Mouse (Mus musculus): ENCODE measurements around the gene Olr1.

The Olr1 gene

DNA sequence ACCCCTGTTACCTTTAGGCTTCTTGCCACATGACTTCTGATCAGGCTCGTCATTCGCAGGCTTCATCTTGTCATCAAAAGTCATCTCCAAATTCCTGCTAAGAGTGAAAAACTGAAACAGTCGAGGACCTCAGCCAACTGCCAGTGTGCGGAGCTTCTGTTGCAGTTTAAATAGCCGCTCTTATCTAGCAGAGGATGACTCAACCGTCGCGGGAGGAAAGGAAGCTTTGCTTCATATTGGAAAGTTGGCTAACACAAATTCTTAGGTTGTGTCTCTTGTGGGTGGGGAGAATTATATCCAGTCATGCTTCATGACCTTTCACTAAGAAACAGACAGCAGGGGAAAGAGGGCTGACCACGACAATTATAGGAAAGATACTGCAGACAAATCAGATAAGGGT, at the start of gene Olr1:
Gene Olr1, minus strand, starts transcription at position 142 of the 400 bp plus-strand sequence.
- in situ Hi-C loops (cut with MboI; ENCODE audit: unreplicated experiment in 2 of 2) = loop anchor here (25.0 kb wide), 2 partner anchors 670 to 920 kb away; partner anchors contain the start of genes A2ml1 (in 2 of the 2), Gm44511 (in 1 of the 2) and Klrb1b (in 1 of the 2)

- in situ Hi-C loops (cut with MboI; ENCODE audit: unreplicated experiment in 2 of 2) = loop anchor here in 1 of 2 experiments (5.0 to 25.0 kb wide), 2 partner anchors 161 to 711 kb away; partner anchors contain the start of genes Clec12b, Gm44511 and Klrb1b
These were observed 41.0 kb upstream of the Olr1 start for GRCm38 (mm10) chr6:129548009-129548408.

GRCm38 (mm10) chr6:129547277-129547676, 40.3 kb upstream of the Olr1 start:
- in situ Hi-C loops (cut with MboI; ENCODE audit: unreplicated experiment in 2 of 2) = loop anchor here in 1 of 2 experiments (5.0 to 25.0 kb wide), 2 partner anchors 160 to 710 kb away; partner anchors contain the start of genes Clec12b, Gm44511 and Klrb1b

DNA sequence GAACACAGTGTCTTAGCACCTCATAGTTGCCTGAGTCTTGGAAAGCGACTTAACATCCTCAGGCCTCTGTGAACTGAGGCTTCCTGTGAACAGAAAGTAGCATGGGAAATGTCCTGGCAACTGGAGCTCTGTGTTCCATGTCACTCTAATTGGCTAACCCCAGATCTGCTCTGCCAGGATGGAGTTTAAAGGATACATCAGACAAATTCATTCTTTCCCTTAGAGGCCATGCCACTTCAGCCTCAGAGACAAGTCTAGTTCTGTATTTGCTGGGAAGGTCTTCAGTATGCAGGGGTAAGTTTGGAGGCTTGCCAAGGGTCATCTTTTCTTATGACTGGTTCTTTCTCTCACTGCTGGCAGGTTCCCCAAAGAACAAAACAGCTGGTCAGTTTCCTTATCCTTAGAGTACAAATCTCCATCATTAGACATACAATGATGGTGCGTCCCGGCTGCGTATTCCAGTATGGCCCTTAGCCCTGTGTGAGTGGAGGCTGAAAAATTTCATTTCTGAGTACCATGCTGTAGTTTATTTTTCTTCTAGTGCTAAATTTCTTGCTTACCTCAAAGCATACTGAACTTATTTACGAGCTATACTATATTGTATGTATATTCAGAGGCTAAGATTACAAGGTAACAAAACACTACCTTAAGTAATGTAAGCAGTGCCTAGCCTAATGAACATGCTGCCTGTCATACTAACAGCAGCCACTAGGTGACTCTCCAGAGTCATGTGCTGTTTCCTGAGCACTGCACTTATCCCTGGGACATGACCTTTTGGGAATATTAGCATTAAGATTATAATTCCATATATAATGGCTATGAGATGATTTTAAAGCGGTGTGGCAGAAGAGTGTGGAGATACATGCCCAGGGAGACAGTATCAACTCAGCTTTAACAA, 37.0 kb upstream of the Olr1 start:
- in situ Hi-C loops (cut with MboI; ENCODE audit: unreplicated experiment in 2 of 2) = loop anchor here in 1 of 2 experiments (25.0 kb wide), 1 partner anchor 707 kb away; the partner anchor contains the start of genes Gm44511 and Klrb1b

- in situ Hi-C loops (cut with MboI; ENCODE audit: unreplicated experiment in 2 of 2) = loop anchor here in 1 of 2 experiments (25.0 kb wide), 1 partner anchor 705 kb away; the partner anchor contains the start of genes Gm44511 and Klrb1b
These were observed 35.6 kb upstream of the Olr1 start for GRCm38 (mm10) chr6:129542540-129542939.

DNA sequence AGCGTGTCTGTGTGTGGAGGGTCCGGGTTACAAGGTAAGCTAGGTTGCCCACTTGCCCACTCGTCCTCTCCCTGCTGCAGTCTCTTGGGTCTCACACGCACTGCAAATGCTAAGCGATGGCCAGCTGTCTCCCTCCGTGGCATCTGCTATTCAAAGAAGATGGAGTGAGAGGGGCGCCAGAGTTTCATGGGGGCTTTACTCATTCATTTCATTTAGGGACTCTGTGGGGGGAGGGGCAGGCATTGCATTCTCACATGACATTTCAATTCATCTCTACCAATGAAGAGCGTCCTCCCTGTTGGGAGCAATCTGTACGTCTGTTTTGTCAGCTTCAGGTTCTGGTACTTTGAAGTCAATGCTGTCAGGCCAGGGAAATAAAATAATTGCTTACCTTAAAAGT, 35.0 kb upstream of the Olr1 start:
- in situ Hi-C loops (cut with MboI; ENCODE audit: unreplicated experiment in 2 of 2) = loop anchor here in 1 of 2 experiments (25.0 kb wide), 1 partner anchor 705 kb away; the partner anchor contains the start of genes Gm44511 and Klrb1b

DNA sequence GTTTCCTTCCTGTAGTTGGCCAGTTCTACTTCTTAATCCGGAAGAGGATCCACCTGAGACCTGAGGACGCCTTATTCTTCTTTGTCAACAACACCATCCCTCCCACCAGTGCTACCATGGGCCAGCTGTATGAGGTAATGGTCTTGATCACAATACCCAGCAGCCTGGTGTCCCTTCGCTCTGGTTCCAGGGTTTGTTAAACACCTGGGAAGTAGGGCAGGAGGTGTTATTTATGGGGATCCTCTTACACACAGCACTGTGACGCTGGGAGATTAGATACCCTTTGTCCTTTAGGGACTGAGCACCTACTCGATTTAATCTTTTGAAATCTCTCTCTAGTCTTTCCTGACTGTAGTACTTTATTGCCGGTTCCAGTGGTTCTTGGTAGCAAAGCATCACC, 31.6 kb upstream of the Olr1 start:
- in situ Hi-C loops (cut with MboI; ENCODE audit: unreplicated experiment in 2 of 2) = loop anchor here in 1 of 2 experiments (25.0 kb wide), 1 partner anchor 701 kb away; the partner anchor contains the start of genes Gm44511 and Klrb1b

DNA sequence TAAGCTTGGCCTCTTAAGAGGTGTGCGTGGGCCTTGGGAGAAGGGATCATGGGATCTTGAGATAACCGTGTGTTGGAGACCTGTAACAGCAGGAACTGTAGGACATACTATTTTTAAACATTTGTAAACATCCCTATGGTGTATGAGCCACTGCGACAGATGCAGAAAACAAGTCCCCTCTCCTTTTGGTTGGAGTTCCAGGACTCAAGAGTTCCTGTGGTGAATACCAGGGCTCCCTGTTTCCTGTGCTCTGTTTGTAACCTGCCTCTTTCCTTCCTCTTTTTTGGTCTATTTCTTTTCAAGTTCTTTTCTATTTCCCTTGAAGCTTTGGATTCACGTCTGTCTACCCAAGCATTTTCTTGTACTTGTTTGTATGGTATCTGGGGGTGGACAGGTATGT, 28.8 kb upstream of the Olr1 start:
- in situ Hi-C loops (cut with MboI; ENCODE audit: unreplicated experiment in 2 of 2) = loop anchor here in 1 of 2 experiments (25.0 kb wide), 1 partner anchor 698 kb away; the partner anchor contains the start of genes Gm44511 and Klrb1b

DNA sequence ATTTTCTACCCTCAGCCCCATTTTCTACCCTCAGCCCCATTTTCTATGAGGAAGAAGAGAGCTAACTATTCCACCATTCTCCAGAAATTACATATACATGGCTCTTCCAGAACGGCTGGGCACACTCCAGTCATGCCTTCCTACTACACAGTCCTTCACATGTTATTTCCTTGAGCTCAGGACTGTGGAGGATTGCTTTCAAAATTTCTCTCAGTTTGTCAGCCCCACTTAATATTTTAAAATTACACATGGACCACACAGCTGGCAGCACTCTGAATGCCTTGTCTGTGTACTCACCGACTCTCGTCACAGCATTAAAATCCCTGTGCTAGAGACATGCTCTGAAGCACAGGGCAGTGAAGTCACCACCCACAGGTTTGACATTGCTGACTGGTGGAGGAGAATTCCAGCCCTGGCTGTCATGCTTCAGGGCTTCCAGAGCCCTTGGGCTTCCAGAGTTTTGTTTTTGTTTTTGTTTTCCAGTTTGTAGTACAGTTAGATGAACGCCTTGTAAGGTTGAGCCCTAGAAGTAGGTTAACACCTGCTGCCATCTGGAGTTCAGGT, 27.7 kb upstream of the Olr1 start:
- in situ Hi-C loops (cut with MboI; ENCODE audit: unreplicated experiment in 2 of 2) = loop anchor here in 1 of 2 experiments (25.0 kb wide), 1 partner anchor 697 kb away; the partner anchor contains the start of genes Gm44511 and Klrb1b

DNA sequence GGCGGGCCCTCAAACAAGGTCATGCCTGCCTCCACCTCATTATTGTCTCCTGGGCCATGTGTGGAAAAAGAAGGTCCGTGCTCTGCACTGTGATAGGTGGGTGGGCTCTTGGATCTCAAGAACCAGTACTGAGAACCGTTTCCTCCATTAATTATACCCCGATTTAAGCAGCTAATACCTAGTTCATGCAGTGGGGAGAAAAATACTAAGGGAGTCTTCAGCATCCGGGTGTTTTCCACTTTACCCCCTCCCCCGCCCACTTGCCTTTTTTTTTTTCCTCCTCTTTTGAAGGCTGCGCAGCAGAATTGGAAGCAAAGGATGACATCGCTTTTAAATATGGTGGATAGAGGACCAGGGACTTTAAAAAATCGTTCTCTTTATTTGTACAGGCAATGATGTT, 27.1 kb upstream of the Olr1 start:
- in situ Hi-C loops (cut with MboI; ENCODE audit: unreplicated experiment in 2 of 2) = loop anchor here in 1 of 2 experiments (25.0 kb wide), 1 partner anchor 697 kb away; the partner anchor contains the start of genes Gm44511 and Klrb1b

GRCm38 (mm10) chr6:129532942-129533860, 26.2 kb upstream of the Olr1 start, which contains the start of gene Gabarapl1:
TSS of gene Gabarapl1 (plus strand) at chr6:129533160.
- in situ Hi-C loops (cut with MboI; ENCODE audit: unreplicated experiment in 2 of 2) = loop anchor here in 1 of 2 experiments (25.0 kb wide), 1 partner anchor 696 kb away; the partner anchor contains the start of genes Gm44511 and Klrb1b

- in situ Hi-C loops (cut with MboI; ENCODE audit: unreplicated experiment in 2 of 2) = loop anchor here in 1 of 2 experiments (25.0 kb wide), 1 partner anchor 695 kb away; the partner anchor contains the start of genes Gm44511 and Klrb1b
These were observed 25.6 kb upstream of the Olr1 start for GRCm38 (mm10) chr6:129532556-129532941.

DNA sequence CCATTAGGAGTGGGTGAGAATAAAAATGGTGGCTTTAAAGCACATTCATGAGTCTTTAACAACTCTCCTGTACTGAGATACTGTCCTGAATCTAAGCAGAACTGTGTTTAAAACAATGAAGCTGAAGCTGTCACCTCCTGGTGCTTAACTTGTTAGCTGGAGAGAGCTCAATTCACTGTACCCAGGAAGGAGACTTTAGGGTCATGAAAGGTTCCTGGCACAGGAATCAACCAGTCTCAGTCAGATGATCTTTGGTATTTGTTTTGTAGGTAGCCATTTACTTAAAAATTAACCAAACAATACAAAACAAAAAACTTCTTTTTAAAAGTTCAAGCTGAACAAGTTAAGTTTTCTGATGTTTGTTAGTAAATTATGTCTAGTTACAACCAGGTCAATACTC, 23.3 kb upstream of the Olr1 start:
- in situ Hi-C loops (cut with MboI; ENCODE audit: unreplicated experiment in 2 of 2) = loop anchor here in 1 of 2 experiments (25.0 kb wide), 1 partner anchor 693 kb away; the partner anchor contains the start of genes Gm44511 and Klrb1b

DNA sequence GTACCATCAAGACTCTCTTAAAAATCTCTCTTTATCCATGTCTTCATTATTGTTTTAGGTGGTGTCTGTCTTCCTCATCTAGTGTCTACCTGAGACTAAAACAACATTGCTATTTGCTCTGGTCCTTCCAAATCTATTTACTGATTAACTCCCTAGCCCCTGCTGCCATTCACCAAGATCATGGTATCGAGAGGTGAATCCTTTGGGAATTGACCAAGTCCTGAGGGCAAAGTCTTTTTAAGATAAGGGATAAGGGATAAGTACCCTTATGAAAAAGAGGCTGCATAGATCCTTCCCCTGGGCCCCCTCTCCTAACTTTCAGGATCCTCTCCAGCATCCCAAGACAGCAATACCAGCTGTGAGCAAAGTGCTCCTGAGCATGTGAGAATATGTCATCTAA, 22.6 kb upstream of the Olr1 start:
- in situ Hi-C loops (cut with MboI; ENCODE audit: unreplicated experiment in 2 of 2) = loop anchor here in 1 of 2 experiments (25.0 kb wide), 1 partner anchor 692 kb away; the partner anchor contains the start of genes Gm44511 and Klrb1b

DNA sequence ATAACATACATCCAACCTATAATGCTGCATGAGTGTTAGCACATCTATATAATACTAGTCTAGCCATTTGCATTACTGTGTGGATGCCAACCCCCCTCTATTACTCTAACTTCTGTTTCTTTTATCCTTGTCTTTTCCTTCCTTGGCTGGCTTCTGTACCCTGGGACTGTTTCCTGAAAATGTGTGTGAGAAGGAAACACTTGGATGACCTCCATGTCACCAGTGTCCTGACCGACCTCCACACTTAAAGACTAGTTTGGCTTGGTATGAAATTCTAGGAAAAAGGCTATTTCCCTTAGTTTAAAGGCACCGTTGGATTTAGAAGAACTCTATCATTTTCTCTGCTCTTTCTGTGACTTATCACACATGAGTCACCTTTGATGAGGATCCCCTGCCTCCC, 20.5 kb upstream of the Olr1 start:
- in situ Hi-C loops (cut with MboI; ENCODE audit: unreplicated experiment in 2 of 2) = loop anchor here in 1 of 2 experiments (25.0 kb wide), 1 partner anchor 690 kb away; the partner anchor contains the start of genes Gm44511 and Klrb1b

DNA sequence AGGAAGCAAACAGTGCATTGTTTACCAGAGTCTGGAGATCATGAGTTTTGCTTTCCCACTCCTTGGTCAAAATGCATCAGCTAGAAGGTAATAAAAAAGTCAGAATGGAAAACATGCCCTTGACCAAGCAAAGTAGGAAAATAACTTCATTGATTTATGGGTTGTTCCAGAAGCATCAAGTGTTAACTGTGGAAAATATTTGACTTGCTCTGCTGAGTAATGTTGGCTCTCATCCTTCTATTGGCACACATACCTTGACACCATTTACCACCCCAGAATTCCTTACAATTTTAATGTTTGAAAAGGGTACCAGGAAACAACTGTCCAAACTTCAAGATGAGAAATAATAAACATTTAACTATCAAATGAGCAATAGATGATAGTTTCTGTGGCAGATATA, 19.1 kb upstream of the Olr1 start:
- in situ Hi-C loops (cut with MboI; ENCODE audit: unreplicated experiment in 2 of 2) = loop anchor here in 1 of 2 experiments (25.0 kb wide), 1 partner anchor 689 kb away; the partner anchor contains the start of genes Gm44511 and Klrb1b

GRCm38 (mm10) chr6:129517752-129518408, 10.9 kb upstream of the Olr1 start:
- in situ Hi-C loops (cut with MboI; ENCODE audit: unreplicated experiment in 2 of 2) = loop anchor here (5.0 to 25.0 kb wide), 5 partner anchors 126 to 931 kb away; partner anchors contain the start of genes A2ml1 (in 2 of the 2), 4922502D21Rik (in 1 of the 2), Gm44511 (in 1 of the 2) and Klrb1b (in 1 of the 2)

DNA sequence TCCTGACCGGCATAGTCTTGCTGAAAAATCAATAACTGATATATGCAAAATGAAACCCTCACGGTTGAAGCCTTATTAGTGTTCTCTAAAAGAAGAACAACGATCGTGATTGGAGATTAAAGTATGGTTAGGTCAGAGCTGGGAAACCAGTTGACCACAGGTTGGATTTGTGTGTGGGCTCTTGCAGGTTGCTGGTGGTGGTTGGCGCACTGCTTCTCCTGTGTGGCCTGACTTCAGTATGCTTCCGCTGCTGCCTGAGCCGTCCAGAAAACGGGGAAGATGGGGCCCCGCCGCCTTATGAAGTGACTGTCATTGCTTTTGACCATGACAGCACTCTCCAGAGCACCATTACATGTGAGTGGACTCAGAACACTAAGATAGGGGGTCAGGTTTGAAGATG, 9.4 kb upstream of the Olr1 start:
- in situ Hi-C loops (cut with MboI; ENCODE audit: unreplicated experiment in 2 of 2) = loop anchor here (5.0 to 25.0 kb wide), 5 partner anchors 124 to 929 kb away; partner anchors contain the start of genes A2ml1 (in 2 of the 2), 4922502D21Rik (in 1 of the 2), Gm44511 (in 1 of the 2) and Klrb1b (in 1 of the 2)
